In genomic region chr8:91198036-91198435, GRCm38 (mm10) we compare ENCODE assay signal across 17 mouse cellular contexts. TPM values are rescaled to one million over a fixed set of nuclear protein-coding genes. Genes with fewer than 3 reads are reported as not detected.
DNase-seq lines count a peak whose midpoint lies in the region; ATAC-seq lines count a peak whose summit lies in the region.
"Had no signal": no experiment of that assay in that cellular context is flagged by ENCODE, and none has a peak within 500 bp of the region (broad histone marks: within the 10 kb centered on the region; RNA-seq: fewer than 3 reads in every experiment).

No protein-coding gene starts in this region.

- no peaks in the 10 kb centered on the region for H3K36me3 ChIP-seq in lung, embryonic 16.5 days (ENCODE audit: control insufficient read depth, insufficient read depth, low read length)
- H3K36me3 ChIP-seq: forebrain, embryonic 12.5 days; heart, embryonic 12.5 days; hindbrain, embryonic 15.5 days had no signal

- H3K9ac ChIP-seq in lung, embryonic 16.5 days (ENCODE audit: low read length), result no peak overlapping the region
- H3K9ac ChIP-seq: forebrain, embryonic 12.5 days; heart, embryonic 12.5 days; hindbrain, embryonic 15.5 days had no signal

- H3K27me3 ChIP-seq in lung, embryonic 16.5 days (ENCODE audit: control insufficient read depth, insufficient read depth, low read depth, low read length), result no peaks in the 10 kb centered on the region
- H3K27me3 ChIP-seq: hindbrain, embryonic 15.5 days had no signal

- H3K4me2 ChIP-seq in lung, embryonic 16.5 days (ENCODE audit: low read depth, low read length), result no peak overlapping the region
- H3K4me2 ChIP-seq: forebrain, embryonic 12.5 days; heart, embryonic 12.5 days; hindbrain, embryonic 15.5 days had no signal

- ATAC-seq in lung, embryonic 16.5 days (ENCODE audit: low read depth), result peak; percentile 45; the same call in 1 of the 2 replicates
- ATAC-seq: forebrain, embryonic 16.5 days had no signal

- 22% methylated on average over 3 of the region's 3 CpGs for WGBS in lung, embryonic 16.5 days

- H3K27ac ChIP-seq in lung, embryonic 16.5 days (ENCODE audit: low read length), result no peak overlapping the region
- H3K27ac ChIP-seq: forebrain, embryonic 12.5 days; hindbrain, embryonic 15.5 days had no signal

- no peaks in the 10 kb centered on the region for H3K9me3 ChIP-seq in lung, embryonic 16.5 days (ENCODE audit: control insufficient read depth, low read length)
- H3K9me3 ChIP-seq: forebrain, embryonic 12.5 days; heart, embryonic 12.5 days; hindbrain, embryonic 15.5 days had no signal

- H3K4me1 ChIP-seq in lung, embryonic 16.5 days (replicated peaks; ENCODE audit: control insufficient read depth, insufficient read depth, low read length), result no peaks in the 10 kb centered on the region; the same call in 1 of the 2 replicates
- H3K4me1 ChIP-seq: hindbrain, embryonic 15.5 days had no signal

- peak; percentile 24 to 36 for DNase-seq in kidney, postnatal 4 days
- no peak for DNase-seq in kidney, postnatal 10 days
- DNase-seq in lung, postnatal 25 days (ENCODE audit: low spot score), result no peak
- peak; percentile 51 for DNase-seq in testis, postnatal 10 days (ENCODE audit: low spot score)
- DNase-seq in testis, postnatal 14 days (ENCODE audit: low spot score), result no peak
- peak; percentile 7 for DNase-seq in naive thymus-derived CD4-positive, alpha-beta T cell, adult 2 months (ENCODE audit: low read depth)
- DNase-seq in left cerebral cortex, adult 8-10 months (ENCODE audit: low spot score in 2 of 2), result no peak
- DNase-seq: adrenal gland, adult 8-10 months; adrenal gland, postnatal 36 days; cerebellum, adult 2 months; gastrocnemius, postnatal 10 days; heart, postnatal 36 days had no signal

- no peak overlapping the region for H3K4me3 ChIP-seq in lung, embryonic 16.5 days (ENCODE audit: low read length)
- H3K4me3 ChIP-seq: forebrain, embryonic 12.5 days; heart, embryonic 12.5 days; hindbrain, embryonic 15.5 days had no signal

RNA-seq across cellular contexts. Expression of gene Aktip, which starts 1.7 kb away (rescaled TPM):
- polyA plus RNA-seq in lung, embryonic 16.5 days (2015; fragmentation: Nextera tagmentation; extraction: Ambion mirVana), result 73.8 and 76.9 TPM in 2 replicates
- total RNA-seq in left cerebral cortex, adult 8-10 months (2022), result 100 to 1,000 TPM; 125 to 139 (median 126) TPM

Comparison
In these comparisons a context has a peak if more than half of its experiments do, and no peak if none do; other contexts are left out.
1. DNase-seq: peak in kidney, postnatal 4 days (2 of 2), testis, postnatal 10 days (single experiment) and naive thymus-derived CD4-positive, alpha-beta T cell, adult 2 months (single experiment); none in kidney, postnatal 10 days (single experiment), lung, postnatal 25 days (single experiment), testis, postnatal 14 days (single experiment) and left cerebral cortex, adult 8-10 months (0 of 2).